Mouse (Mus musculus) frontal cortex, postnatal 10 days (tissue): ENCODE data around the gene Mettl24.

Experiments used
- DNase-seq, 2 experiments: peaks; one replicate each; pipeline ENCODE4 v3.0.0; 2022; ENCODE audit warnings: low spot score in 2 of 2, mixed read lengths in 1 of 2

The Mettl24 gene

GRCm38 (mm10) chr10:40683092-40683867, at the start of gene Mettl24:
Gene Mettl24, plus strand, starts transcription at chr10:40683282.
- peak; percentile 46 to 72 for DNase-seq

DNA sequence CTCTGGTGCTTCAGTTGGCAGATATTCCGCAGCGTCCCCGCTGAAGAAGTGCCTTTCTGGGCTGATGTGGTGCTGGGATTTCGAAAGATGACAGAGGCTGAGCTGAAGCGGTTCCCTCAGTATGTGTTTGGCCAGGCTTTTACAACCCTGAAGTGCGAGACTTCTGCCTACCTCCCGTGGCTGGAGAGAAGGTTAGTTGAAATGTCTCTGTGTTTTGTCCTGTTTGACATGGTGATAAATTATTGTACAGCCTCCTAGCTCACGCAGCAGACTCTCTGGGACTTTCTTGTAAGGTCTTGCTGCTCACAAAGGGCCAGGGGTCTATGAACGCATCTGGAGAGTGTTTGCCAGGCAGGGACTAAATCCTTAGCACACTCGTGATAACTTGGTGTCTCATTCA, 45.8 kb upstream of the Mettl24 start:
- DNase-seq = no peak

GRCm38 (mm10) chr10:40638276-40638675, 44.8 kb upstream of the Mettl24 start:
- peak; percentile 57 to 72 for DNase-seq

DNA sequence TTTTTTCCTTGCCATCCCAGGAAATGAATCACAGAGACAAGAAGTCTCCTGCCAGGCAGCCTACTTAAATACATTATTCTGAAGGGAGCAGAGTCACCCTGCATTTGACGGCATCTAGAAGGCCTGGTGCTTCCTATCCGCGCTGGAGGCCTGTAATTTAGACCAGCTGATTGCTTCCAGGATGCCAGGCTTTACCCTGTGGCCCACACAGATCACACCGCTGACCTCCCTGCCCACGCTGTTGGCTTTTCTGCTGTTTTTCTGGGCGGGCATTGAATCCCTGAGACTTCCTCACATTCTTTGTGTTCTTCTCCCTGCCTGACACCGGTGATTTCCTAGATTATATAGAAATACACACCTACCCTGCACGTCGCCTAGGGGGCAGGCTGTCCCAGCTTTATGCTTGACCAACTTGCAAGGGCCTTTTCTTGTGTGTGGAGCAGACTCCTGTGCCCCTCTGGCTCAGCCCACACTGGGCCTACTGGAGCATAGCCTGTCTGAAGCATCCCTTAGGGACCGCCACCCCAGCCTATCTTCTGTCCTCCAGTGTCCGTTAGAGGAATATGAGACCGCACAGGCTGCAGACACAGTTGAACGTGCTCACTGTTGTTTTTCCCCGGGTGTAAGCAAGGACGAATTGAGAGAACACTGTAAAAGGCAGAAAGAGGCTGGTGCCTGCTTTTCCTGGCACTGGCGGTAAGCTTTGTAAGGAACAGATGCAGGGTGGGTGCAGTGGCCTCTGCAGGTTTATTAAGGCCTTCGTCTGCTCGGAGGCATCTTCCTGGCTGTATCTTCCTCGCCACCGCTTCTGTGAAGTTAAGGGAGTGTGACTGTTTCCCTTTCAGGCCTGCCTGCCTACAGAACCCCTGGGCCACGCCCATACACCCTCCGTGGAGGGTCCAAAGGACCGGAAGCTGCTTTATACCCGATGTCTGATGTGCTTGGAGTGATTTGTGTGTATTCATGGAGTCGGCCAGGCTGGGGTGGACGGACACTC, 44.0 kb upstream of the Mettl24 start:
- peak in 1 of 2 experiments; percentile 32 for DNase-seq

GRCm38 (mm10) chr10:40640406-40640805, 42.7 kb upstream of the Mettl24 start:
- no peak for DNase-seq

- no peak for DNase-seq
These were observed 41.2 kb upstream of the Mettl24 start for GRCm38 (mm10) chr10:40641901-40642300.

DNA sequence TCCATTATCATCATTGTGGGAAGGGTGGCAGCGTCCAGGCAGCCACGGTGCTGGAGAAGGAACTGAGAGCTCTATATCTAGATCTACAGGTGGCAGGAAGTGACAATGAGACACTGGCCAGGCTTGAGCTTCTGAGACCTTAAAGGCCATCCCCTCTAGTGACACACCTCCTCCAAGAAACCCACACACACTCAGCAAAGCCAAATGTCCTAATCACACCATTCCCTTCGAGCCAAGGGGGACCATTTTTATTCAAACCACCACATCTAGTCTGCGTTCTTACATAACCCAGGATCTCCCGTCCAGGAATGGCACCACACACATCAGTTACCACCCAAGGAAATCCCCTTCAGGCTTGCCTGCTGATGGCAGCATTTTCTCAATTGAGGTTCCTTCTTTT, 40.0 kb upstream of the Mettl24 start:
- DNase-seq = no peak

DNA sequence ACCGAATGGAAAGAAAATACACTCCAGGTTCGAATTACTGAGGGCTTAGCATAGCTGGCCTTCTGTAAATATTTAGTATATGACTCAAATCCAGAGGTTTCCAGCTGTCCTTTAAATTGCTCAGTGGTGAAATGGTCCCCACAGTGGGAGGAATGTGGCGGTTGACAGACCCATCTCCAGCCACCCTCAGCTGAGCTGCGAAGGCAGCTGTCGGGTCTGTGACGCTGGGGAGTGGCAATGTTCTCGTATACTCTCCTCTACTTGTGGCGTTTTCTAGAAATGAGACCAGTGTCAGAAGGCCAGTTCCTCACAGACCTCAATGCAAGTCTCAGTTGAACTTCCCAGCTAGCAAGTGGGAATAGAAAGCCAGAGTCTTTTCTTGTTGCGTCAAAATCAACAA, 38.6 kb upstream of the Mettl24 start:
- DNase-seq = no peak

DNA sequence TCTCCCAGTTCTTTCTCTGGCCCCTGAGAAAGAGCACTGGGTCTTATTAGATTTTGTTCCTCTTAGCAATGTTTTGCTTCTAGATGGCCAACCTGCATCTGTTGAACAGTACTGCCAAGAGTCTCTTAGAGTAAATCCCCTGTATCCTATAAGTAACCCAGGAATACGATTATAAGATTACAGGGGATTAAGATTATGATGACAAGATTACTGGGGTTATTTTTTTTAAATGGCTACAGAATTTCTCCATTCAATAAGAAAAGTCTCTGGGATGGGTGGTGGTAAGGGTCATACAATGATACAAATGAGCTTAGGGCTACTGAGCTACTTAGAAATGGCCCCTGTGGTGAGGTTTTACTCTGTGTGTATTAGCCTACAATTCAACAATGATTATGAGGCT, 37.7 kb upstream of the Mettl24 start:
- no peak for DNase-seq

DNA sequence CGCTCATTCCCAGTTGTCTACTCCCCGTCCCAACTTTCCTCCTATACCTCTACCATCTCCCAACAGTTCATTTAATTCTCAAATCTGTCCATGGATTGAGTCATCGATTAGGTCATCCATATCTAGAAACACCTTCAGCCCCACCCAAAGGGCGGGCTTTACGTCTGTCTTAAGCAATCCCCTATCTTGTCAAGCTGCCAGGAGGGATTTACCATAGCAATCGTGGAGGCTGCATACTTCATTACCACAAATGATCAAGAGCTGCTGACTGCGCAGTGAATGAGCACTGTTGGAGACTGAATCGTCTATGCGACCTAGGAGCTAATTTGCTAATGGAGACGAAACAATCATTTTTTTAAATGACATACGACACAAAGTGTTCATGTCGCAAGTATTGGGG, 34.3 kb upstream of the Mettl24 start:
- DNase-seq = no peak

DNA sequence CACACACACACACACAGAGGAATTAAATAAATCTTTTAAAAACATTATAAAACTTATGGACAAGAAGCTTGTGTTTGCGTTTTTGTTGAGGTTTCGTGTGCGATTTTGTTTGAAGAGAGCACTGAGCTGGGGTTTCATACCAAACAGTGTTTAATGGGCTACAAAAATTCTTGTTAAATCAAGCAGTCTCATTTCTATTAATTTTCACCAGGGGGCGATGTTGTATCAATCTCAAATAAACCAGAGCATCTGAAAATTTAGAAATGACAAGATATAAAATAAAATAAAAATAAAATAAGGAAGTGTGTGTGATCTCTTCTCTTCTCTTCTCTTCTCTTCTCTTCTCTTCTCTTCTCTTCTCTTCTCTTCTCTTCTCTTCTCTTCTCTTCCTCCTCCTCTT, 33.4 kb upstream of the Mettl24 start:
- no peak for DNase-seq

DNA sequence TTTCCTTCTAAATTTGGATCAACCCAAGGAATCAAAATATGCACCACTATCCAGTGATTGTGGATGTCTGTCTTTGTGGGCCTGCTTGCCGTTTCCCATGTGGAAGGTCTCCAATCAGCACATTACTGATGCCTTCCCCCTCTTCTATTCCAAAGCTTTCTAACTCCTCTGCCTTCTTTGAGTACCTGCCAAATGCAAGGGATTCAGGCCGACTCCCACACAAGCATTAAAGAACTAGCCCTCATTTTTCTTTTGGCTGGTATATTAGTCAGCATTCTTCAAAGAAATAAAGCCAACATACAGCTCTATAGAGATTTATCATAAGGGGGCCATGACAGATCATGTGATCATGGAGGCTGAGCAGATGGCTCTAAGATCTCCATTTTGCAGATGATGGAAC, 31.4 kb upstream of the Mettl24 start:
- no peak for DNase-seq

GRCm38 (mm10) chr10:40665270-40665669, 17.8 kb upstream of the Mettl24 start:
- no peak for DNase-seq

- no peak for DNase-seq
These were observed 16.1 kb upstream of the Mettl24 start for GRCm38 (mm10) chr10:40666943-40667342.

DNA sequence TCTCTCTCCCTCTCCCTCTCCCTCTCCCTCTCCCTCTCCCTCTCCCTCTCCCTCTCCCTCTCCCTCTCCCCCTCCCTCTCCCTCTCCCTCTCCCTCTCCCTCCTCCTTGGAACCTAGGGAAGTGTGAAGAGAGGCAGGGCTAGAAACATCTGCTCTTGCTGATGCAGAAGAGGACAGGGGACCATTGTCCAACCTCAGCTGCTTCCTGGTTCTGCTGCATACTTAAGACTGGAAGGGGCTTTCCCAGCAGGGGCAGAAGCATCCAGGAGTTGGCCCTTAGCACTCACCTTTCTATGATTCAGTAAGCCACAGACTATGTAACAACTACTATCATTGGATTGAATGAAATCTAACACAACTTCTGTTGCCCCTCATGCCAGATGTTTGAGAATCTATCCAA, 14.4 kb upstream of the Mettl24 start:
- DNase-seq = no peak

GRCm38 (mm10) chr10:40672587-40673296, 10.3 kb upstream of the Mettl24 start:
- DNase-seq = no peak

DNA sequence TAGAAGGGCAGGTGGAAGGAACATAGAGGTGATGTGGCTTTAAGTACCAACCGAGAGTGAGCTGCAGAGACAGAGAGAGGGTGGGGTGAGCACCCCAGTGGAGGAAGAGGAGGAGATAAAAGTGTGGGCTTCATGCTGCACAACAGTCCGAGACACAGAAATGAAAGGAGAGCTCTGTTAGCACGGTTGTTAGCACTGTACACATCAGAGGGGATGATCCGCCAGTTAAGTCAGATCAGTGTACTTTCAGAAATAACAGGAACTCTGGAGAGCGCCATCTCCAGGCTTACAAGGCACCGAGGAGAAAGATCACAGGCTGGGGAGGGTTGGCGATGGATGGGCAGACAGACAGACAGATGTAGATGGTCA, 9.8 kb upstream of the Mettl24 start:
- no peak for DNase-seq

DNA sequence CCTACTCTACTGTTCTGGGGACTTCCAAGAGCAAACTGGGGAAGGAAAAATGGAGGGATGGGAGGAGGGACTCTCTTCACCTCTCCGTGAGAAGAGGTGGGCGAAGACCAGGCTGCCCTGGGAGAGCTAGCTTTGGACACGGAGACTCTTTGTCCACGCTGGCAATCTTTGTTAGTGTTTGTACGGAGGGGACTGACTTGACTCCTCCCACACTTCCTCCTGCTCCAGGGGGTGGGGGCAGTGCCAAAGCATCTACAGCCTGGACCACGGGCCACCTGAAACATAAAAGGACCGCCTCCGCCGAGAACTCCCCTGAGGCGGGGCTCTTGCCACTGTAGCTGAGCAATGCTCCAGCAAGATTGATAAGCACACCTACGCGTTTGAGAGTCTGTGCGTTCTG, 8.9 kb upstream of the Mettl24 start:
- DNase-seq = no peak

DNA sequence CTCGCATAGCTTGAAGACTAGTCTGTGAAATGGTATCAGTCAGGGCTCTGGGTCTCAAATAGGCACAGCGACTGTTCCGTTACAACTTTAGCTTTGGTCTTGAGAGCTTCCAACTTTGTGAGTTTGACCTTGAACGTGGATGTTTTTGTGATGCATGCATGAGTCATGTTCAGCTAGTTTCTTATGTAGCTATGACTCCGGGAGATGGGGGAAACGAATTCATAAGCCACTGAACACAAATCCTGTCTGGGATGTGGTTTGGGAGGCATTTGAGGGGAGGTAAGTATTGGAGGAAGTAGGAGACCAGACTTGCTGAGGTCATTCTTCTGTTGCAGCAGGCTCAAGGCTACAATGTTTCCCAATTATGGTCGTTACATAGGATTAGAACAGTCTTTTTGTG, 7.2 kb upstream of the Mettl24 start:
- no peak for DNase-seq

DNA sequence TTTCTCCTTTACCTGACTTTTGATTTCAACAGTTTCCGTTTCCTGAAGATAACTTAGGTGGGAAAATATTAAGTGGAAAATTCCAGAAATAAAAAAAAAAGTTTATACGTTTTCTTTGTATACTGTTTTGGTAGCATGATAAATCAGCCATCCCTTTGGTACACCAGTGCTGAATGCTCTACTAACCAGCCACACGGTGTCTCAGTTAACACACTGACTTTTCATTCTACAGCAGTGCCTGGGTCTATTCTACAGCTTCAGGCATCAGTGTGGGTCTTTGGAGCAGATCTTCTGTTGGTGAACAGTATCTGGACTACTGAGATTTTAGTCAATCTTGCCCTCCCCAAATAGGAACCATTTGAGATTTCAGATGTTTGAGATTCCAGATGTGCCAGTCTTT, 4.6 kb upstream of the Mettl24 start:
- no peak for DNase-seq

DNA sequence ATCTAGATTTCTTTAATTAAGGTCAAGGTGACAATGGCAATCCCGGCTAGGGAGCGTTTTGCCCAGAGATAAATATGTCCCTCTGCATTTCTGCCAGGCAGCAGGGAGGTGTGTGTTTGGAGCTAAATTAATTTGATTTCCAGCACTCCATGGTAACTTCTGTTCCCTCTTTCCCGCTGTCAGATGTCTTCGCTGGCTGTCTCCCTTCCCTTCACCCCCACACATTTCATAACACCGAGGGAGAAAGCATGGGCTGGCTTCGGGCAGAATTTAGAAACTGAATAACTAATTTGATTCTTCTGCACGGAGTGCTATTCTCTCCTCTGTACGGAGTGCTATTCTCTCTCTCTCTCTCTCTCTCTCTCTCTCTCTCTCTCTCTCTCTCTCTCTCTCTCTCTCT, 612 bp upstream of the Mettl24 start:
- peak; percentile 45 to 65 for DNase-seq

DNA sequence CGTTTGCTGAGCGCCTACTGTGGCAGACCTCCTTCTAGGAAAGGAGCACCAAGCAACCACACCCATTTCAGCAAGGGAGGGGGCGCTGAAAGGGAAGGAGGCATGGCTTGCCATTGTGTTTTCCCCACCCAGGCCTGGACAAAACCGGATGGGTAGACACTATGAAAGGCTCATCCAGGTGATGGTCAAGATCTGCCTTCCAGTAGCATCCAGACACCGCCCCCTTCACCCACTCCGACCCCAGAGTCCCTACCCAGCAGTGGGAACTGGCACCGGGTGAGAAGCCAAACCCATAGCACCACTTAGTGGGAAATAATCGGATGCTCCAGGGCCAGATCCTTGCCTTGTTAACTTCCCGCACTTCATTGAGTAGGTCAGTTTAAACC, 779 bp downstream of the Mettl24 start:
- DNase-seq = no peak
